Mouse (Mus musculus) MEL (cell line): ENCODE measurements around the gene Trim43a. TPM values are rescaled to one million over a fixed set of nuclear protein-coding genes. Genes with fewer than 3 reads are reported as not detected.

Experiments
- DNase-seq: peaks from one replicate; pipeline ENCODE4 v3.0.0; 2011; ENCODE audit warnings: low read depth, low spot score
- H3K27ac ChIP-seq: 2 replicates; pipeline ENCODE4 v1.5.1; 2012; ENCODE audit warnings: low read depth, mild to moderate bottlenecking, control low read depth, low read length, moderate library complexity; ENCODE audit not compliant: control insufficient read depth
- H3K27me3 ChIP-seq, 2 experiments: fragments of 150-350 bp in 1 of 2; sonication (generic) in 1 of 2; 2 replicates each; pipeline ENCODE4 v1.6.1; 2012; ENCODE audit warnings: low read length in 2 of 2, mild to moderate bottlenecking in 2 of 2, improper control_type of control experiment in 1 of 2, moderate library complexity in 1 of 2; ENCODE audit not compliant: insufficient read depth in 2 of 2, control insufficient read depth in 1 of 2
- H3K36me3 ChIP-seq, 2 experiments: 2 replicates each; pipeline ENCODE4 v1.6.1; 2012 to 2014; ENCODE audit warnings: low read length in 2 of 2, improper control_type of control experiment in 1 of 2, inconsistent platforms in 1 of 2, mild to moderate bottlenecking in 1 of 2; ENCODE audit not compliant: insufficient read depth in 2 of 2, control insufficient read depth in 1 of 2
- H3K4me1 ChIP-seq, 2 experiments: fragments of 150-350 bp in 1 of 2; sonication (generic) in 1 of 2; 2 replicates each; pipeline ENCODE4 v1.6.1; 2012; ENCODE audit warnings: low read length in 2 of 2, improper control_type of control experiment in 1 of 2, mild to moderate bottlenecking in 1 of 2; ENCODE audit not compliant: insufficient read depth in 2 of 2, control insufficient read depth in 1 of 2
- H3K4me3 ChIP-seq, 2 experiments: fragments of 150-350 bp in 1 of 2; sonication (generic) in 1 of 2; 2 replicates each; pipeline ENCODE4 v1.5.1; 2012; ENCODE audit warnings: low read depth in 2 of 2, low read length in 2 of 2, mild to moderate bottlenecking in 2 of 2, moderate library complexity in 2 of 2, control low read depth in 1 of 2, improper control_type of control experiment in 1 of 2; ENCODE audit not compliant: control insufficient read depth in 1 of 2, insufficient read depth in 1 of 2
- H3K79me2 ChIP-seq: 2 replicates; pipeline ENCODE4 v1.6.1; 2012; ENCODE audit warnings: mild to moderate bottlenecking, low read length, moderate library complexity; ENCODE audit not compliant: control insufficient read depth, poor library complexity, insufficient read depth
- H3K9ac ChIP-seq: 2 replicates; pipeline ENCODE4 v1.6.1; 2012; ENCODE audit warnings: low read depth, mild to moderate bottlenecking, control low read depth, low read length, moderate library complexity; ENCODE audit not compliant: control insufficient read depth, poor library complexity, severe bottlenecking
- H3K9me3 ChIP-seq: fragments of 150-350 bp; sonication (generic); replicated peaks from 2 replicates; pipeline ENCODE4 v1.6.1; 2012; ENCODE audit warnings: mild to moderate bottlenecking, low read length, improper control_type of control experiment, moderate library complexity; ENCODE audit not compliant: insufficient read depth
- CTCF ChIP-seq, 3 experiments: IDR thresholded peaks in 2 of 3; conservative IDR thresholded peaks in 1 of 3; 2 replicates each; pipeline ENCODE4 v1.5.1; 2011 to 2012; ENCODE audit warnings: low read length in 3 of 3, low read depth in 2 of 3, mild to moderate bottlenecking in 2 of 3, improper control_type of control experiment in 1 of 3, inconsistent platforms in 1 of 3, mixed read lengths in 1 of 3, moderate library complexity in 1 of 3; ENCODE audit not compliant: control insufficient read depth in 1 of 3, insufficient read depth in 1 of 3, poor library complexity in 1 of 3, severe bottlenecking in 1 of 3
- E2F4 ChIP-seq: IDR thresholded peaks from 2 replicates; pipeline ENCODE4 v1.6.1; 2011; ENCODE audit warnings: low read depth, low read length, improper control_type of control experiment, borderline replicate concordance
- ELF1 ChIP-seq: IDR thresholded peaks from 2 replicates; pipeline ENCODE4 v1.6.1; 2014; ENCODE audit warnings: low read depth, mild to moderate bottlenecking, inconsistent platforms, low read length, improper control_type of control experiment, moderate library complexity
- ETS1 ChIP-seq: IDR thresholded peaks from 2 replicates; pipeline ENCODE4 v1.6.1; 2012; ENCODE audit warnings: low read depth, mild to moderate bottlenecking, inconsistent platforms, low read length, improper control_type of control experiment, moderate library complexity
- GATA1 ChIP-seq: IDR thresholded peaks from 2 replicates; pipeline ENCODE4 v1.6.1; 2011; ENCODE audit warnings: low read depth, low read length, improper control_type of control experiment
- HCFC1 ChIP-seq: IDR thresholded peaks from 2 replicates; pipeline ENCODE4 v1.6.1; 2012; ENCODE audit warnings: low read depth, mild to moderate bottlenecking, inconsistent platforms, low read length, improper control_type of control experiment, moderate library complexity
- JUND ChIP-seq: IDR thresholded peaks from 2 replicates; pipeline ENCODE4 v1.6.1; 2011; ENCODE audit warnings: low read depth, mild to moderate bottlenecking, improper control_type of control experiment, low read length
- KAT2A ChIP-seq: conservative IDR thresholded peaks from 2 replicates; pipeline ENCODE4 v1.6.1; 2012; ENCODE audit warnings: low read depth, low read length, improper control_type of control experiment, inconsistent platforms
- MAFK ChIP-seq: IDR thresholded peaks from 2 replicates; pipeline ENCODE4 v1.6.1; 2011; ENCODE audit warnings: low read depth, mild to moderate bottlenecking, low read length, improper control_type of control experiment, borderline replicate concordance
- MAZ ChIP-seq: IDR thresholded peaks from 2 replicates; pipeline ENCODE4 v1.6.1; 2012; ENCODE audit warnings: low read depth, mild to moderate bottlenecking, inconsistent platforms, low read length, improper control_type of control experiment
- MEF2A ChIP-seq: IDR thresholded peaks from 2 replicates; pipeline ENCODE4 v1.6.1; 2014; ENCODE audit warnings: low read depth, mild to moderate bottlenecking, inconsistent platforms, low read length, improper control_type of control experiment; ENCODE audit not compliant: poor library complexity, insufficient replicate concordance, severe bottlenecking; ENCODE audit errors: extremely low read depth
- MXI1 ChIP-seq: IDR thresholded peaks from 2 replicates; pipeline ENCODE4 v1.6.1; 2011; ENCODE audit warnings: mild to moderate bottlenecking, low read depth, low read length, improper control_type of control experiment
- MYC ChIP-seq: IDR thresholded peaks from 2 replicates; pipeline ENCODE4 v1.6.1; 2011; ENCODE audit warnings: low read depth, mild to moderate bottlenecking, low read length, improper control_type of control experiment, moderate library complexity
- NELFE ChIP-seq: IDR thresholded peaks from 2 replicates; pipeline ENCODE4 v1.6.1; 2011; ENCODE audit warnings: low read depth, low read length, improper control_type of control experiment
- NRF1 ChIP-seq: IDR thresholded peaks from 2 replicates; pipeline ENCODE4 v1.6.1; 2014; ENCODE audit warnings: low read depth, mild to moderate bottlenecking, inconsistent platforms, low read length, improper control_type of control experiment, moderate library complexity; ENCODE audit not compliant: poor library complexity, insufficient read depth, severe bottlenecking
- POLR2A ChIP-seq, 2 experiments: IDR thresholded peaks; 2 replicates each; pipeline ENCODE4 v1.6.1; 2011 to 2012; ENCODE audit warnings: low read length in 2 of 2, mild to moderate bottlenecking in 2 of 2, control low read depth in 1 of 2, improper control_type of control experiment in 1 of 2, low read depth in 1 of 2, moderate library complexity in 1 of 2; ENCODE audit not compliant: control insufficient read depth in 1 of 2, insufficient read depth in 1 of 2, poor library complexity in 1 of 2
- POLR2AphosphoS5 ChIP-seq: IDR thresholded peaks from 2 replicates; pipeline ENCODE4 v1.6.1; 2012; ENCODE audit warnings: low read depth, borderline replicate concordance, mild to moderate bottlenecking, inconsistent platforms, low read length, moderate library complexity, mixed read lengths
- RAD21 ChIP-seq: IDR thresholded peaks from 2 replicates; pipeline ENCODE4 v1.6.1; 2011; ENCODE audit warnings: mild to moderate bottlenecking, low read depth, low read length, improper control_type of control experiment
- RCOR1 ChIP-seq: IDR thresholded peaks from 2 replicates; pipeline ENCODE4 v1.6.1; 2012; ENCODE audit warnings: low read depth, mild to moderate bottlenecking, inconsistent platforms, low read length, improper control_type of control experiment
- SMC3 ChIP-seq: IDR thresholded peaks from 2 replicates; pipeline ENCODE4 v1.6.1; 2011; ENCODE audit warnings: low read depth, low read length, improper control_type of control experiment
- TCF12 ChIP-seq: IDR thresholded peaks from 2 replicates; pipeline ENCODE4 v1.6.1; 2014; ENCODE audit warnings: low read depth, mild to moderate bottlenecking, inconsistent platforms, low read length, improper control_type of control experiment, moderate library complexity
- USF1 ChIP-seq: IDR thresholded peaks from 2 replicates; pipeline ENCODE4 v1.6.1; 2014; ENCODE audit warnings: low read depth, mild to moderate bottlenecking, inconsistent platforms, low read length, improper control_type of control experiment, moderate library complexity
- ZC3H11A ChIP-seq: IDR thresholded peaks from 2 replicates; pipeline ENCODE4 v1.6.1; 2012; ENCODE audit warnings: low read depth, mild to moderate bottlenecking, inconsistent platforms, low read length, improper control_type of control experiment
- ZKSCAN1 ChIP-seq: IDR thresholded peaks from 2 replicates; pipeline ENCODE4 v1.6.1; 2012; ENCODE audit warnings: low read depth, mild to moderate bottlenecking, inconsistent platforms, low read length, improper control_type of control experiment, moderate library complexity
- ZMIZ1 ChIP-seq: IDR thresholded peaks from 2 replicates; pipeline ENCODE4 v1.6.1; 2012; ENCODE audit warnings: low read depth, mild to moderate bottlenecking, inconsistent platforms, low read length, improper control_type of control experiment, moderate library complexity
- polyA plus RNA-seq, 2 experiments: library from polyadenylated mRNA; stranded (reverse) in 1 of 2; unstranded in 1 of 2; fragments of >175 nt in 1 of 2; fragments of >200 nt in 1 of 2; gene quantifications; 2 replicates each; pipeline versions ENCODE4 v1.2.1 to v1.2.4; 2012; ENCODE audit warnings: low replicate concordance in 2 of 2, low read depth in 1 of 2; ENCODE audit not compliant: insufficient read length in 2 of 2, insufficient read depth in 1 of 2, missing spikeins in 1 of 2
- total RNA-seq: library from RNA; depleted of rRNA; stranded (reverse); fragments of 300-350 nt; gene quantifications from 2 replicates; pipeline ENCODE4 v1.2.3, GENCODE M21; 2012

The Trim43a gene
- total and polyA plus RNA-seq, 3 experiments: not detected

DNA sequence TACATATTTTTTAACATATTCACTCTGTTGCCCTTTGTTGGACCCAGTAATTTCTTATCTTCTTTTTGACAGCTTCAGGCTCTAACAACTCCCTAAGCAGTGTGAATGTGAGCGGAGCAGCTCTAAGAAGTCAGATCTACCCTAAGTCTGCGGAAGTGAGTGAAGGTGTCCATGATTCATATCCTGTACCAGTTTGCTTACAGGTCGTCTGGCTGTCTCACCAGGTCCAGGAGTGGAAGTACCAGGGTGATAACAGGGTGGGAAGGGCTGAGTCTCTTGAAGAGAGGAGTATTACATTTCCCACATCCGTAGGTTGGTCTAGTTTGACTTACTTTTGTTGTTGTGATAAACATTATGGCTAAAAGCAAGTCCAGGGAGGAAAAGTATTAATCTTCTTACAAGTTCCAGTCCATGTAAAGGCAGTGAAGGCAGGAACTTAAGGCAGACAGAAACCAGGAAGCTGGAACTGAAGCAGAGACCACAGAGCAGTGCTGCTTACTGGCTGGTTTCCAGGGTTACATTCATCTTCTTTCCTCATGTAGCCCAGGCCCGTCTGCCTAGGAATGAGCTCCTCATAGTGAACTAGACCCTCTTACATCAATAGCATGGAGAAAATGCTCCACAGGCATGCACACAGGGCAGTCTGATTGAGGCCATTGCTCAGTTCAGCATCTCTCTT, 41.0 kb upstream of the Trim43a start (continued):
- peak; percentile 6; the same call in 1 of the 2 replicates for TF ChIP-seq JUND
- no peak for TF ChIP-seq KAT2A
- no peak for TF ChIP-seq NRF1
- peak; percentile 57; the same call in 1 of the 2 replicates for TF ChIP-seq MXI1
- peak; percentile 6; the same call in 1 of the 2 replicates for TF ChIP-seq TCF12
- no peak for TF ChIP-seq MEF2A
- no peak for TF ChIP-seq CTCF (IDR thresholded peaks at IDR 0.05 in 2 of 3, conservative IDR thresholded peaks at IDR 0.05 in 1 of 3; ENCODE audit: control insufficient read depth in 1 of 3, insufficient read depth in 1 of 3, low read depth in 2 of 3, low read length in 3 of 3, poor library complexity in 1 of 3, severe bottlenecking in 1 of 3)
- TF ChIP-seq HCFC1: peak; percentile 46; the same call in 1 of the 2 replicates

DNA sequence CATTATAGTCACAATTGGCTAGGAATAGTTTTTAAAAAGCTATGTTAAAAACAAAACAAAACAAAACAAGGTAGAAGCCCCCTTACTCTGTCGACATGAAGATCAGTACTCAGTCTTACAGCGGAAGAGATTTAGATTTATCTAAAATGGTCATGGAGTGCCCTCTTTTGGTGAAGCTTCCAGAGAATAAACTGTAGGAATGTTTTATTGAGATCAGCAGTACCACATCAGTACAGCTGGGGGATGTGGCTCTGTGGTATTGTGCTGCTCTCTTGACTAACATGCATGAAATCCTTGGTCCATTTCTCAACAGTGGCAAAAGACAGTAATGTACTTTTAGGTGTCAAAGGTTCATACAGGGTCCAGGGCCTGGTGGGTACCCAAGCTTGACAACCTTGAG, 37.9 kb upstream of the Trim43a start:
- Histone ChIP-seq H3K27me3 (no peaks in the 10 kb centered on the region), H3K79me2 (no peaks in the 10 kb centered on the region), H3K4me3 (no peak overlapping the region), H3K9me3 (no peaks in the 10 kb centered on the region), H3K9ac (no peak overlapping the region), H3K4me1 (peaks cover 0 to 2% of the 10 kb centered on the region in 2 experiments; a peak in 3 of 4 replicates), H3K36me3 (peaks cover 0 to 5% of the 10 kb centered on the region in 2 experiments; a peak in 2 of 4 replicates), H3K27ac (no peak overlapping the region)
- TF ChIP-seq ZKSCAN1: no peak
- no peak for TF ChIP-seq ZMIZ1
- TF ChIP-seq ELF1: no peak
- TF ChIP-seq ZC3H11A: peak; percentile 74
- TF ChIP-seq RCOR1: no peak
- no peak for TF ChIP-seq USF1
- TF ChIP-seq ETS1: no peak
- TF ChIP-seq E2F4: no peak
- no peak for TF ChIP-seq JUND
- TF ChIP-seq GATA1: no peak
- no peak for TF ChIP-seq MAZ
- TF ChIP-seq CTCF (IDR thresholded peaks at IDR 0.05 in 2 of 3, conservative IDR thresholded peaks at IDR 0.05 in 1 of 3; ENCODE audit: control insufficient read depth in 1 of 3, insufficient read depth in 1 of 3, low read depth in 2 of 3, low read length in 3 of 3, poor library complexity in 1 of 3, severe bottlenecking in 1 of 3): peak in 2 of 3 experiments; percentile 27 to 66; a peak in 3 of 6 replicates
- TF ChIP-seq NELFE: no peak
- peak; percentile 76 for TF ChIP-seq RAD21
- no peak for TF ChIP-seq NRF1
- TF ChIP-seq KAT2A: no peak
- no peak for TF ChIP-seq MYC
- TF ChIP-seq POLR2A (IDR thresholded peaks at IDR 0.05; ENCODE audit: control insufficient read depth in 1 of 2, insufficient read depth in 1 of 2, low read depth in 1 of 2, low read length in 2 of 2, poor library complexity in 1 of 2): no peak
- TF ChIP-seq MAFK: no peak
- peak; percentile 60 for TF ChIP-seq SMC3
- no peak for TF ChIP-seq POLR2AphosphoS5
- no peak for TF ChIP-seq TCF12
- DNase-seq: peak; percentile 54
